Mouse (Mus musculus): ENCODE results near the gene Serpina3k.

DNA sequence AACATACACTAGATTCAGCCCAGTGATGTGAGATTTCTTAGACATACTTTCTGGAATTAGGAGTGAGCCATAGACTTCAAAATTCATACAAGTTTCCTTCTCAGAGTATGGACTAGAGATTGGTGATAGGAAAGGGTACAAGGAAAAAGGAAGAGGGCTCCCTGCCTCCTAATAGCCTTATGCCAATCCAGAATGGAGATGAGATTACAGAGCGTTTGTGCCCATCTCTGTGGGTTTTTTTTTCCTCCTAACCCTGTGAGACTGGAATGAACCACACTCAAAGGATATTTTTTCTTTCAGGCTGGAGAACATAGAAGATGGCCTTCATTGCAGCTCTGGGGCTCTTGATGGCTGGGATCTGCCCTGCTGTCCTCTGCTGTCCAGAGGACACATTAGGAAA is 24.0 kb upstream of the Serpina3k start, which contains the start of gene Serpina3j:
- TF ChIP-seq CTCF (IDR thresholded peaks at IDR 0.05; ENCODE audit: borderline replicate concordance, control insufficient read depth, extremely low read depth, insufficient read depth, low read length, poor library complexity) (no peak), POLR2A (IDR thresholded peaks at IDR 0.05; ENCODE audit: control insufficient read depth, extremely low read depth, insufficient read depth, low read length, poor library complexity) (no peak)
